Mouse (Mus musculus): ENCODE results near the gene Lamp2. TPM values are rescaled to one million over a fixed set of nuclear protein-coding genes. Genes with fewer than 3 reads are reported as not detected.
"Not testable (repeated sequence)": the region's sequence is repeated elsewhere in the genome, so short reads cannot be mapped to it uniquely, and the experiment has no call there.

The Lamp2 gene
- total RNA-seq, 1 experiment from 2014 or later: 123 TPM

GRCm38 (mm10) chrX:38439629-38440028, 16.6 kb downstream of the Lamp2 start:
- ATAC-seq (replicated peaks in 1 of 2; ENCODE audit: insufficient read depth in 1 of 2, low FRiP score in 2 of 2, low TSS enrichment in 1 of 2, low read depth in 1 of 2, poor library complexity in 2 of 2, severe bottlenecking in 2 of 2): no peak

GRCm38 (mm10) chrX:38438147-38438791, 18.0 kb downstream of the Lamp2 start:
- peak; percentile 49 to 83; a peak in 2 of 4 replicates for ATAC-seq (replicated peaks in 1 of 2; ENCODE audit: insufficient read depth in 1 of 2, low FRiP score in 2 of 2, low TSS enrichment in 1 of 2, low read depth in 1 of 2, poor library complexity in 2 of 2, severe bottlenecking in 2 of 2)

DNA sequence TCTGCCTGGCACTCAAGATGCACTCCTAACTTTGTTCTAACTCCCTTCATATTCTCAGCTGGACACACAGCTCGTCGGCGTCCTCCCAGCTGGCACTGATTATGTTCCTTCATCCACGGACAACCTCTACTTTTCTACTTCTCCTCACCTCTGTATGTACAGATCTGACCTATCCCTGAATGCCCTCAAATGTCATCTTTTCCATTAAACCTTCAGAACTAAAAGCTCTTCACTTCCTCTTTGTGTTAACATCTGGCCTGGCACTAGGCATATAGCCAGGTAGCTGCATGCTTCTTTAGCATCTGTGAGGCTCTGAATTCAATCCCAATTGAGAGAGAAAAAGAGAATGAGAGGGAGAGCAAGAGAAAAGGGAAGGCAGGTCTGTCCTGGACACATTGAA, 26.8 kb downstream of the Lamp2 start:
- ATAC-seq (replicated peaks in 1 of 2; ENCODE audit: insufficient read depth in 1 of 2, low FRiP score in 2 of 2, low TSS enrichment in 1 of 2, low read depth in 1 of 2, poor library complexity in 2 of 2, severe bottlenecking in 2 of 2): no peak

DNA sequence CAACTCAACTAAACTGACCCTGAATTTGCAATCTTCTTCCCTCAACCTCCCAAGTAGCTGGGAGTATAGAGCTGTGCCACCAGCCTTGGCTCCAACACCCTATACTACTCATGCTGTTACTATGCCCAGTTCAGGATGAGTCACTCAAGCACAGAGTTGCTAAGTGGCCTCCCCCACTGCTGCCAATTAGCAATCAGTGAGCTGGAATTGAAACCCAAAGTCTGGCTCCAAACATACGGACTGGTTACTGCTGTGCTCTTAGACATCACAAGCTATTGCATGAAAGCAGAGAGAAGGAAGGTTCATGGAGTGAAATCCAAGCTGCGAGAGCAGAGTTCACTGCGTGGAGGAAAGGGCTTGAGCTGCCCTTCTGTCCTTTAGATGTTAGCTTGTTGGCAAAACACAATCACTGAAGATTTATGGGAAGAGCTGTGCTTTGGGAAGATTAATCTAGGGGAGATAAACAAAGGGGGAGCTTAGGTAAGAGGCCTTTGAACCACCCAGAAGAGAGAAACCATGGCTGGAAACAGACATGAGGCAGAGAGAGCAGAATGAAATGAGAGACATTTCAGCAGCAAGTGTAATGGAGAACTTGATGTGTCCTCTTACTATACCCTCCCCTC, 27.3 kb downstream of the Lamp2 start:
- ATAC-seq (replicated peaks in 1 of 2; ENCODE audit: insufficient read depth in 1 of 2, low FRiP score in 2 of 2, low TSS enrichment in 1 of 2, low read depth in 1 of 2, poor library complexity in 2 of 2, severe bottlenecking in 2 of 2): no peak

GRCm38 (mm10) chrX:38426043-38426442, 30.2 kb downstream of the Lamp2 start:
- no peak for ATAC-seq (replicated peaks in 1 of 2; ENCODE audit: insufficient read depth in 1 of 2, low FRiP score in 2 of 2, low TSS enrichment in 1 of 2, low read depth in 1 of 2, poor library complexity in 2 of 2, severe bottlenecking in 2 of 2)

- ATAC-seq (replicated peaks in 1 of 2; ENCODE audit: insufficient read depth in 1 of 2, low FRiP score in 2 of 2, low TSS enrichment in 1 of 2, low read depth in 1 of 2, poor library complexity in 2 of 2, severe bottlenecking in 2 of 2): no peak
Observed at GRCm38 (mm10) chrX:38423096-38423495, 33.2 kb downstream of the Lamp2 start.

GRCm38 (mm10) chrX:38422396-38422795, 33.9 kb downstream of the Lamp2 start:
- ATAC-seq (replicated peaks in 1 of 2; ENCODE audit: insufficient read depth in 1 of 2, low FRiP score in 2 of 2, low TSS enrichment in 1 of 2, low read depth in 1 of 2, poor library complexity in 2 of 2, severe bottlenecking in 2 of 2): no peak

GRCm38 (mm10) chrX:38403879-38404278, 52.4 kb downstream of the Lamp2 start:
- ATAC-seq (replicated peaks in 1 of 2; ENCODE audit: insufficient read depth in 1 of 2, low FRiP score in 2 of 2, low TSS enrichment in 1 of 2, low read depth in 1 of 2, poor library complexity in 2 of 2, severe bottlenecking in 2 of 2): no peak

GRCm38 (mm10) chrX:38402981-38403380, 53.3 kb downstream of the Lamp2 start:
- ATAC-seq (replicated peaks in 1 of 2; ENCODE audit: insufficient read depth in 1 of 2, low FRiP score in 2 of 2, low TSS enrichment in 1 of 2, low read depth in 1 of 2, poor library complexity in 2 of 2, severe bottlenecking in 2 of 2): no peak

GRCm38 (mm10) chrX:38402004-38402403, 54.2 kb downstream of the Lamp2 start:
- ATAC-seq (replicated peaks in 1 of 2; ENCODE audit: insufficient read depth in 1 of 2, low FRiP score in 2 of 2, low TSS enrichment in 1 of 2, low read depth in 1 of 2, poor library complexity in 2 of 2, severe bottlenecking in 2 of 2): no peak

GRCm38 (mm10) chrX:38400616-38401015, 55.6 kb downstream of the Lamp2 start:
- ATAC-seq (replicated peaks in 1 of 2; ENCODE audit: insufficient read depth in 1 of 2, low FRiP score in 2 of 2, low TSS enrichment in 1 of 2, low read depth in 1 of 2, poor library complexity in 2 of 2, severe bottlenecking in 2 of 2): no peak

- ATAC-seq (replicated peaks in 1 of 2; ENCODE audit: insufficient read depth in 1 of 2, low FRiP score in 2 of 2, low TSS enrichment in 1 of 2, low read depth in 1 of 2, poor library complexity in 2 of 2, severe bottlenecking in 2 of 2): no peak
Observed at GRCm38 (mm10) chrX:38399671-38400070, 56.6 kb downstream of the Lamp2 start.

GRCm38 (mm10) chrX:38373169-38373568, 83.1 kb downstream of the Lamp2 start:
- ATAC-seq (replicated peaks in 1 of 2; ENCODE audit: insufficient read depth in 1 of 2, low FRiP score in 2 of 2, low TSS enrichment in 1 of 2, low read depth in 1 of 2, poor library complexity in 2 of 2, severe bottlenecking in 2 of 2): not testable (repeated sequence)

DNA sequence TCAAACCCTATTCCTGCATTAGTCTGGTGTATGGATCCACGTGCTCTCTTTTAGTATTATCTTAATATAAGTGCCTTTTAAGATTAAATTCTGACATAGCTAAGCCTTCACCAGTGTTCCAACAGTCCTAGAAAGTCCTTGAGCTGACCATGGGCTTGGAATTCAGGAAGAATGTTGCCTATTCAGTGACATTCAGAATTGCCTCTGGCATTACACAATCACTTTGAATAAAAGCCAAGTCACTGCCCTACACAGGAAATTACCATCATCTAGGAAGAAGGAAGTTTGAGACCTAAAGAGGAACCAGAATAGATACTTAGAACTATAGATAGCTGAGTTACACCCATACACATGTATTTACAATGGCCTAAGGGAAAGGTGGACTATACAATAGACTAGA, 91.6 kb downstream of the Lamp2 start:
- not testable (repeated sequence) for ATAC-seq (replicated peaks in 1 of 2; ENCODE audit: insufficient read depth in 1 of 2, low FRiP score in 2 of 2, low TSS enrichment in 1 of 2, low read depth in 1 of 2, poor library complexity in 2 of 2, severe bottlenecking in 2 of 2)

GRCm38 (mm10) chrX:38362016-38362415, 94.2 kb downstream of the Lamp2 start:
- ATAC-seq (replicated peaks in 1 of 2; ENCODE audit: insufficient read depth in 1 of 2, low FRiP score in 2 of 2, low TSS enrichment in 1 of 2, low read depth in 1 of 2, poor library complexity in 2 of 2, severe bottlenecking in 2 of 2): no peak

Other genes with a start within 250 kb of the Lamp2 start
- not detected in 2 replicates for gene Tmem255a, start 204.0 kb downstream of the Lamp2 start, total RNA-seq (2017)
- not detected in 2 replicates for gene Atp1b4, start 140.3 kb downstream of the Lamp2 start, total RNA-seq (2017)
- 62.3 and 67.9 TPM in 2 replicates for gene Cul4b, start 119.7 kb upstream of the Lamp2 start, total RNA-seq (2017)
- 44.0 and 66.5 TPM in 2 replicates for gene Mcts1, start 144.1 kb upstream of the Lamp2 start, total RNA-seq (2017)
- gene C1galt1c1, start 178.6 kb upstream of the Lamp2 start, total RNA-seq (2017): 31.2 and 43.7 TPM in 2 replicates